Mouse (Mus musculus): ENCODE measurements at regions not wholly inside any gene's neighbourhood (a gene's known extent, or its start where the extent isn't known, plus 50 kb on each side); places are given as distances from the start of the nearest gene placed in this dataset.
A peak's percentile ranks its signal among the peaks of the same experiment; 100 is the strongest.
"Not testable (repeated sequence)": the region's sequence is repeated elsewhere in the genome, so short reads cannot be mapped to it uniquely, and the experiment has no call there.

GRCm38 (mm10) chr10:110840864-110841263 lies 78.7 kb upstream of the Csrp2 start:
- DNase-seq (ENCODE audit: low spot score), result no peak

- DNase-seq (ENCODE audit: low spot score), result no peak
These were observed 77.9 kb upstream of the Csrp2 start for GRCm38 (mm10) chr10:110841670-110842069.

- not testable (repeated sequence) for DNase-seq (ENCODE audit: low spot score)
These were observed 64.9 kb upstream of the Csrp2 start for GRCm38 (mm10) chr10:110854663-110855163.

GRCm38 (mm10) chr10:110855645-110856383 lies 63.8 kb upstream of the Csrp2 start:
- not testable (repeated sequence) for DNase-seq (ENCODE audit: low spot score)

- DNase-seq (ENCODE audit: low spot score), result no peak
These were observed 62.1 kb upstream of the Csrp2 start for GRCm38 (mm10) chr10:110857320-110858097.

- no peak for DNase-seq (ENCODE audit: low spot score)
These were observed 61.6 kb upstream of the Csrp2 start for GRCm38 (mm10) chr10:110858098-110858360.

GRCm38 (mm10) chr10:110858407-110858920 lies 61.1 kb upstream of the Csrp2 start:
- peak; percentile 8 for DNase-seq (ENCODE audit: low spot score)

GRCm38 (mm10) chr10:110859307-110859706 lies 60.3 kb upstream of the Csrp2 start:
- DNase-seq (ENCODE audit: low spot score), result no peak

Measured in adipocyte (in vitro differentiated cells).